Comparison of ENCODE assay signal across 8 mouse cellular contexts in genomic region chr6:113306322-113306985, GRCm38 (mm10). TPM values are rescaled to one million over a fixed set of nuclear protein-coding genes. Genes with fewer than 3 reads are reported as not detected.
DNase-seq lines count a peak whose midpoint lies in the region; ATAC-seq and TF ChIP-seq lines count a peak whose summit lies in the region.

No protein-coding gene starts in this region.

- TF ChIP-seq EP300 in lung, postnatal 0 days (IDR thresholded peaks at IDR 0.05), result peak; percentile 67; the same call in 1 of the 2 replicates

- peak overlapping the region; percentile 98 for H3K4me3 ChIP-seq in hindbrain, embryonic 10.5 days
- peak overlapping the region; percentile 95 for H3K4me3 ChIP-seq in lung, postnatal 0 days (ENCODE audit: low read depth, low read length)

- H3K4me2 ChIP-seq in lung, postnatal 0 days (replicated peaks; ENCODE audit: low read depth, low read length), result peak overlapping the region; percentile 84

- DNase-seq in MN1 (ENCODE audit: low spot score), result peak; percentile 99
- peak; percentile 99 for DNase-seq in cerebellum, adult 9-10 months
- DNase-seq in hindbrain, embryonic 10.5 days (ENCODE audit: low spot score), result peak; percentile 100
- DNase-seq in layer of hippocampus, adult 9-11 months, result peak; percentile 100
- peak; percentile 100 for DNase-seq in lung, postnatal 0 days (ENCODE audit: low spot score)
- DNase-seq in ovary, postnatal 14 days (ENCODE audit: low spot score), result peak; percentile 97
- DNase-seq in thymus, postnatal 14 days, result peak; percentile 100

- H3K9ac ChIP-seq in lung, postnatal 0 days (replicated peaks; ENCODE audit: low read depth), result peak overlapping the region; percentile 95

- peaks cover 21% of the 10 kb centered on the region for H3K36me3 ChIP-seq in hindbrain, embryonic 10.5 days
- peaks cover 12% of the 10 kb centered on the region; the same call in 1 of the 2 replicates for H3K36me3 ChIP-seq in lung, postnatal 0 days (ENCODE audit: insufficient read depth, low read length)

- H3K4me1 ChIP-seq in hindbrain, embryonic 10.5 days (replicated peaks), result peaks cover 34% of the 10 kb centered on the region
- no peaks in the 10 kb centered on the region; the same call in 1 of the 2 replicates for H3K4me1 ChIP-seq in lung, postnatal 0 days (ENCODE audit: insufficient read depth, low read depth, low read length)

- no peak; the same call in 1 of the 2 replicates for TF ChIP-seq CTCF in lung, postnatal 0 days (IDR thresholded peaks at IDR 0.05)

- no peaks in the 10 kb centered on the region for H3K9me3 ChIP-seq in hindbrain, embryonic 10.5 days
- H3K9me3 ChIP-seq in lung, postnatal 0 days (ENCODE audit: low read length), result no peaks in the 10 kb centered on the region

- peak; percentile 87 for ATAC-seq in frontal cortex, adult (ENCODE audit: low TSS enrichment)
- ATAC-seq in lung, postnatal 0 days, result peak; percentile 97

- under 1% methylated on average over 50 of the region's 50 CpGs for WGBS in hindbrain, embryonic 10.5 days
- under 1% methylated on average over 47 of the region's 50 CpGs for WGBS in lung, postnatal 0 days

- H3K27me3 ChIP-seq in hindbrain, embryonic 10.5 days (ENCODE audit: insufficient read depth, poor library complexity, severe bottlenecking), result no peaks in the 10 kb centered on the region
- no peaks in the 10 kb centered on the region for H3K27me3 ChIP-seq in lung, postnatal 0 days (replicated peaks; ENCODE audit: insufficient read depth, low read length)

- H3K27ac ChIP-seq in hindbrain, embryonic 10.5 days, result peak overlapping the region; percentile 100
- H3K27ac ChIP-seq in lung, postnatal 0 days (ENCODE audit: low read length), result peak overlapping the region; percentile 100

RNA-seq across cellular contexts. Expression of gene Brpf1, which starts 0.5 kb away (rescaled TPM):
- 25.4 and 26.9 TPM in 2 replicates for polyA plus RNA-seq in hindbrain, embryonic 10.5 days (2016; fragmentation: Nextera tagmentation; extraction: Ambion mirVana)
- polyA plus RNA-seq in lung, postnatal 0 days (2015; fragmentation: Nextera tagmentation; extraction: Ambion mirVana), result 8.2 and 9.2 TPM in 2 replicates

RNA-seq across cellular contexts. Expression of gene Ogg1, which starts 20.3 kb away (rescaled TPM):
- polyA plus RNA-seq in hindbrain, embryonic 10.5 days (2016; fragmentation: Nextera tagmentation; extraction: Ambion mirVana), result 15.7 and 16.1 TPM in 2 replicates
- polyA plus RNA-seq in lung, postnatal 0 days (2015; fragmentation: Nextera tagmentation; extraction: Ambion mirVana), result 11.7 and 12.4 TPM in 2 replicates

RNA-seq across cellular contexts. Expression of gene Cpne9, which starts 24.3 kb away (rescaled TPM):
- polyA plus RNA-seq in hindbrain, embryonic 10.5 days (2016; fragmentation: Nextera tagmentation; extraction: Ambion mirVana), result 0.35 and 0.58 TPM in 2 replicates
- not detected in 2 replicates for polyA plus RNA-seq in lung, postnatal 0 days (2015; fragmentation: Nextera tagmentation; extraction: Ambion mirVana)

RNA-seq across cellular contexts. Expression of gene Camk1, which starts 37.3 kb away (rescaled TPM):
- polyA plus RNA-seq in hindbrain, embryonic 10.5 days (2016; fragmentation: Nextera tagmentation; extraction: Ambion mirVana), result 42.3 and 58.0 TPM in 2 replicates
- polyA plus RNA-seq in lung, postnatal 0 days (2015; fragmentation: Nextera tagmentation; extraction: Ambion mirVana), result 110 and 129 TPM in 2 replicates

Comparison
In these comparisons a context has a peak if more than half of its experiments do, and no peak if none do; other contexts are left out.
1. Peak in every context shown above with its lines: DNase-seq, ATAC-seq, H3K4me3 ChIP-seq and H3K27ac ChIP-seq.